In the genomic region with DNA sequence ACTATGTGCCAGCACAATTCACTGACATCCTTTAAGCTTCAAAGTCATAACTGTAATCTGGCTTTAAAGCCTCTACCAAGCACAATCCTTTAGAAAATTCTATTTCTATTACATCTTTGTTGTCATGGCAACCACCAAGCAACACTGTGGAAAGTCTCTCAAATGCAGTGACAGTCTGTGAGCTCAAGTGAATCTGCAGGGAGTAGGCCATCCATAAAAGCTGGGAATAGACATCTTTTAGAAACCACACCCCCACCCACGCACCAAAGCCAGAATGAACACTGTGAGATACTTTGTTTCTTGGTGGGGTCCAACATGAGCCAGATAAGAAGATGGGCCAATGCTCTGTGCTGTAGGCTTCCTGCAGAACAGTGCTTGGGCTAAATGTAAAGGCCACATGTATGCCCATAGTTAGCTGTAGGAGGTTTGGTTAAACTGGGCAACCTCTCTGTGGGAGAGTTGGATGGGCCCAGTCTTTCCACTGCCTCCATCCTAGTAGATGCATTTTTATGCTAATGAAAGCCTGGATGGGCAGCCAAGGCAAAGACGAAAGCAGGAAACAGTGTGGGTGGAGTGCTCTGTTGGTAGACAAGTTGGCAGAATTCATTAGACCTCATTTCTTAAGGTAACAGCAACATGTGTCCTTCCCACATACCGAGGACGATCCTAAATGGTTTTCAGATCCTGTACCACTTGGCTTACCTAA, we compare ENCODE assay signal across 14 mouse cellular contexts. TPM values are rescaled to one million over a fixed set of nuclear protein-coding genes. Genes with fewer than 3 reads are reported as not detected.
DNase-seq lines count a peak whose midpoint lies in the region; TF ChIP-seq lines count a peak whose summit lies in the region.
"Had no signal": no experiment of that assay in that cellular context is flagged by ENCODE, and none has a peak within 500 bp of the region (broad histone marks: within the 10 kb centered on the region; RNA-seq: fewer than 3 reads in every experiment).

No protein-coding gene starts in this region.

- peak; percentile 66 for DNase-seq in layer of hippocampus, adult 9-11 months
- no peak for DNase-seq in layer of hippocampus, postnatal 10 days (ENCODE audit: low spot score in 2 of 2)
- peak; percentile 44 to 77 for DNase-seq in frontal cortex, postnatal 10 days (ENCODE audit: low spot score in 2 of 2)
- DNase-seq in right cerebral cortex, postnatal 14 days = peak; percentile 61
- no peak for DNase-seq in retina, postnatal 1 day
- DNase-seq in gastrocnemius, adult 8-10 months (ENCODE audit: low spot score in 2 of 2) = no peak
- DNase-seq: cerebellum, adult 11-12 months; gastrocnemius, postnatal 14 days; kidney, adult 2 months; kidney, postnatal 4 days; thymus, adult 2 months had no signal

- TF ChIP-seq POLR2A in cortical plate, adult 2 months (IDR thresholded peaks at IDR 0.05; ENCODE audit: extremely low read depth, insufficient read depth, low read length) = no peak

- no peak for TF ChIP-seq CTCF in cortical plate, adult 2 months (IDR thresholded peaks at IDR 0.05; ENCODE audit: extremely low read depth, insufficient read depth, low read length)

- H3K4me1 ChIP-seq in cortical plate, adult 2 months (ENCODE audit: control insufficient read depth, insufficient read depth, low read length) = peaks cover 4% of the 10 kb centered on the region
- H3K4me1 ChIP-seq: lung, embryonic 15.5 days had no signal

- H3K4me3 ChIP-seq in cortical plate, adult 2 months (ENCODE audit: insufficient read depth, low read length) = no peak overlapping the region
- H3K4me3 ChIP-seq: lung, embryonic 15.5 days had no signal

- peak overlapping the region; percentile 45 for H3K27ac ChIP-seq in cortical plate, adult 2 months (ENCODE audit: insufficient read depth, low read length)
- H3K27ac ChIP-seq: lung, embryonic 15.5 days had no signal

RNA-seq across cellular contexts. Expression of a gene that starts 5.9 kb away (rescaled TPM):
- total RNA-seq in layer of hippocampus, postnatal 10 days (2021) = 10 to 100 TPM; 68.7 to 73.4 TPM
- polyA plus RNA-seq in cortical plate, adult 2 months (2012; rRNA removed) = 315 and 333 TPM in 2 replicates
- under 1 TPM; 0.22 to 0.48 (median 0.27) TPM for total RNA-seq in gastrocnemius, adult 8-10 months (2022)
- total RNA-seq: megakaryocyte, adult 5-6 weeks had no signal

Comparison
In these comparisons a context has a peak if more than half of its experiments do, and no peak if none do; other contexts are left out.
1. DNase-seq: peak in layer of hippocampus, adult 9-11 months (single experiment), frontal cortex, postnatal 10 days (2 of 2) and right cerebral cortex, postnatal 14 days (single experiment); none in layer of hippocampus, postnatal 10 days (0 of 2), retina, postnatal 1 day (single experiment) and gastrocnemius, adult 8-10 months (0 of 2).
2. RNA of a gene that starts 5.9 kb away (total RNA-seq): 68.7 to 73.4 TPM in layer of hippocampus, postnatal 10 days; 0.22 to 0.48 TPM in gastrocnemius, adult 8-10 months; every median in the first group is over 10 times any median in the second.